Mouse (Mus musculus): ENCODE data around the gene Rnf2.

DNA sequence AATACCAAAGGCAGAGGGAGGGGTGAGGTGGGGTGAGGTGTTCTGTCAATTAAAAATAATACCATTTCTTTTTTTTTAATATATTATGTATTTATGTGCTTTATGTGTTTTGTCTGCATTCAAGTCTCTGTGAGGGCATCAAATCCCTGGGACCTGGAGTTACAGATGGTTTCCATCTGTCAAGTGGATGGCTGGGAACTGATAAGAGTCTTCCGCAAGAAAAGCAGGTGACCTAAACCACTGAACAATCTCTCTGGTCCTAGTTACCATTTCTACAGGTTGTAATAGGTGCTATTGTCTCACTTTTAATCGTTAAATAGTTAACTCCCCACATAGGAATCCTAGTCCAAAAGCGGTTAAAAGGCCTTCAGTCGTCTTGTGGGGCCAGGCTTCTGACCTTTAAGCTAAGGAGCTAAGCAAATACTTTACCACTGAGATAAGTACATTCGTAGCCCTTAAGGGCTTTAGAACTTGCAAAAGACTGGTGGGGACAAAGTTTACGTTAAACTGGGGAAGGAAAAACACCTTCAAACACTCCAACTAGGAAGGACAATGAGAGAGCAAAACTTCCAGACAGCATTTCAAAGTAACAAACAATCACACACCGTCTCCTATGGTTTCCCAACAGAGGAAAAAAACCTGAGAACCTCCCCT lies 73.7 kb downstream of the Rnf2 start:
- TF ChIP-seq CTCF (IDR thresholded peaks at IDR 0.05; ENCODE audit: insufficient read depth, low read depth, low read length): no peak
- no peak for TF ChIP-seq POLR2A (IDR thresholded peaks at IDR 0.05; ENCODE audit: insufficient read depth, low read depth, low read length)
